Comparison of ENCODE assay signal across 8 mouse cellular contexts in genomic region chr9:72791681-72792080, GRCm38 (mm10). TPM values are rescaled to one million over a fixed set of nuclear protein-coding genes. Genes with fewer than 3 reads are reported as not detected.
DNase-seq lines count a peak whose midpoint lies in the region; ATAC-seq and TF ChIP-seq lines count a peak whose summit lies in the region.

No protein-coding gene starts in this region.

- no peak overlapping the region for H3K27ac ChIP-seq in midbrain, embryonic 11.5 days (ENCODE audit: low read depth, low read length)
- H3K27ac ChIP-seq in midbrain, embryonic 14.5 days (replicated peaks; ENCODE audit: low read depth, low read length) = no peak overlapping the region
- H3K27ac ChIP-seq in embryonic facial prominence, embryonic 14.5 days (replicated peaks; ENCODE audit: low read depth, low read length) = no peak overlapping the region
- H3K27ac ChIP-seq in hindbrain, embryonic 11.5 days (ENCODE audit: low read depth, low read length) = no peak overlapping the region
- no peak overlapping the region for H3K27ac ChIP-seq in liver, postnatal 0 days (ENCODE audit: low read depth)
- H3K27ac ChIP-seq in cerebellum, adult 2 months (ENCODE audit: insufficient read depth, low read length) = no peak overlapping the region
- H3K27ac ChIP-seq in forebrain, embryonic 12.5 days = no peak overlapping the region

- no peak overlapping the region for H3K9ac ChIP-seq in midbrain, embryonic 11.5 days (ENCODE audit: low read length)
- no peak overlapping the region for H3K9ac ChIP-seq in midbrain, embryonic 14.5 days (replicated peaks; ENCODE audit: low read length)
- no peak overlapping the region for H3K9ac ChIP-seq in embryonic facial prominence, embryonic 14.5 days (ENCODE audit: low read depth, low read length)
- H3K9ac ChIP-seq in hindbrain, embryonic 11.5 days (ENCODE audit: low read depth, low read length) = no peak overlapping the region
- no peak overlapping the region for H3K9ac ChIP-seq in liver, postnatal 0 days (replicated peaks)
- no peak overlapping the region for H3K9ac ChIP-seq in forebrain, embryonic 12.5 days

- no peaks in the 10 kb centered on the region for H3K27me3 ChIP-seq in midbrain, embryonic 11.5 days (ENCODE audit: control insufficient read depth, insufficient read depth, low read length)
- H3K27me3 ChIP-seq in midbrain, embryonic 14.5 days (ENCODE audit: control insufficient read depth, insufficient read depth, low read length) = no peaks in the 10 kb centered on the region
- no peaks in the 10 kb centered on the region for H3K27me3 ChIP-seq in embryonic facial prominence, embryonic 14.5 days (replicated peaks; ENCODE audit: control insufficient read depth, insufficient read depth, low read length)
- no peaks in the 10 kb centered on the region for H3K27me3 ChIP-seq in hindbrain, embryonic 11.5 days (ENCODE audit: control insufficient read depth, insufficient read depth, low read length)
- no peaks in the 10 kb centered on the region for H3K27me3 ChIP-seq in liver, postnatal 0 days (ENCODE audit: insufficient read depth, low read length)
- H3K27me3 ChIP-seq in cerebellum, adult 2 months (ENCODE audit: control insufficient read depth, insufficient read depth, low read length) = no peaks in the 10 kb centered on the region
- no peaks in the 10 kb centered on the region for H3K27me3 ChIP-seq in forebrain, embryonic 12.5 days

- no peak for TF ChIP-seq EP300 in liver, postnatal 0 days (IDR thresholded peaks at IDR 0.05; ENCODE audit: low read depth)

- no peak for TF ChIP-seq POLR2A in cerebellum, adult 2 months (IDR thresholded peaks at IDR 0.05; ENCODE audit: borderline replicate concordance, insufficient read depth, low read length)

- no peaks in the 10 kb centered on the region; the same call in 1 of the 2 replicates for H3K9me3 ChIP-seq in midbrain, embryonic 11.5 days (ENCODE audit: control insufficient read depth, low read length)
- no peaks in the 10 kb centered on the region for H3K9me3 ChIP-seq in midbrain, embryonic 14.5 days (ENCODE audit: control insufficient read depth, low read length)
- peaks cover 6% of the 10 kb centered on the region; the same call in 1 of the 2 replicates for H3K9me3 ChIP-seq in embryonic facial prominence, embryonic 14.5 days (ENCODE audit: control insufficient read depth, low read length)
- no peaks in the 10 kb centered on the region for H3K9me3 ChIP-seq in hindbrain, embryonic 11.5 days (ENCODE audit: control insufficient read depth, low read length)
- 0 out of 2 replicates have a peak, but pooled peaks cover 2% of the 10 kb centered on the region for H3K9me3 ChIP-seq in liver, postnatal 0 days (ENCODE audit: low read length)
- no peaks in the 10 kb centered on the region for H3K9me3 ChIP-seq in forebrain, embryonic 12.5 days

- H3K4me1 ChIP-seq in midbrain, embryonic 11.5 days (ENCODE audit: control insufficient read depth, insufficient read depth, low read length) = peaks cover 4% of the 10 kb centered on the region; the same call in 1 of the 2 replicates
- no peaks in the 10 kb centered on the region for H3K4me1 ChIP-seq in midbrain, embryonic 14.5 days (ENCODE audit: control insufficient read depth, insufficient read depth, low read length)
- H3K4me1 ChIP-seq in embryonic facial prominence, embryonic 14.5 days (ENCODE audit: control insufficient read depth, insufficient read depth, low read length) = peaks cover 4% of the 10 kb centered on the region; the same call in 1 of the 2 replicates
- no peaks in the 10 kb centered on the region for H3K4me1 ChIP-seq in hindbrain, embryonic 11.5 days (replicated peaks; ENCODE audit: control insufficient read depth, insufficient read depth, low read length)
- H3K4me1 ChIP-seq in liver, postnatal 0 days (ENCODE audit: insufficient read depth) = peaks cover 7% of the 10 kb centered on the region; the same call in 1 of the 2 replicates
- no peaks in the 10 kb centered on the region; the same call in 1 of the 2 replicates for H3K4me1 ChIP-seq in cerebellum, adult 2 months (ENCODE audit: control insufficient read depth, insufficient read depth, low read length)
- H3K4me1 ChIP-seq in forebrain, embryonic 12.5 days = 0 out of 2 replicates have a peak, but pooled peaks cover 6% of the 10 kb centered on the region

- H3K36me3 ChIP-seq in midbrain, embryonic 11.5 days (ENCODE audit: control insufficient read depth, insufficient read depth, low read length) = no peaks in the 10 kb centered on the region
- H3K36me3 ChIP-seq in midbrain, embryonic 14.5 days (ENCODE audit: control insufficient read depth, insufficient read depth, low read length) = no peaks in the 10 kb centered on the region
- H3K36me3 ChIP-seq in embryonic facial prominence, embryonic 14.5 days (ENCODE audit: control insufficient read depth, insufficient read depth, low read length) = no peaks in the 10 kb centered on the region
- no peaks in the 10 kb centered on the region for H3K36me3 ChIP-seq in hindbrain, embryonic 11.5 days (ENCODE audit: control insufficient read depth, insufficient read depth, low read length)
- H3K36me3 ChIP-seq in liver, postnatal 0 days (replicated peaks; ENCODE audit: insufficient read depth, low read length) = no peaks in the 10 kb centered on the region
- no peaks in the 10 kb centered on the region for H3K36me3 ChIP-seq in forebrain, embryonic 12.5 days (replicated peaks)

- WGBS in midbrain, embryonic 11.5 days = 5% methylated on average over 6 of the region's 6 CpGs
- 11% methylated on average over 6 of the region's 6 CpGs for WGBS in midbrain, embryonic 14.5 days
- 9% methylated on average over 6 of the region's 6 CpGs for WGBS in embryonic facial prominence, embryonic 14.5 days
- WGBS in hindbrain, embryonic 11.5 days = 8% methylated on average over 6 of the region's 6 CpGs
- WGBS in liver, postnatal 0 days (ENCODE audit: insufficient replicate concordance) = 10% methylated on average over 6 of the region's 6 CpGs
- WGBS in cerebellum, adult 2 months = 14% methylated on average over 6 of the region's 6 CpGs
- 17% methylated on average over 6 of the region's 6 CpGs for WGBS in forebrain, embryonic 12.5 days

- ATAC-seq in midbrain, embryonic 11.5 days (ENCODE audit: low FRiP score) = no peak
- ATAC-seq in midbrain, embryonic 14.5 days (ENCODE audit: low FRiP score, low TSS enrichment) = no peak
- ATAC-seq in embryonic facial prominence, embryonic 14.5 days (ENCODE audit: low read depth) = no peak
- no peak for ATAC-seq in hindbrain, embryonic 11.5 days (ENCODE audit: low FRiP score)
- ATAC-seq in liver, postnatal 0 days = peak; percentile 35; the same call in 1 of the 2 replicates
- ATAC-seq in forebrain, embryonic 12.5 days (ENCODE audit: low FRiP score) = no peak

- no peak overlapping the region for H3K4me3 ChIP-seq in midbrain, embryonic 11.5 days (ENCODE audit: low read depth, low read length)
- H3K4me3 ChIP-seq in midbrain, embryonic 14.5 days (replicated peaks; ENCODE audit: low read depth, low read length) = no peak overlapping the region
- no peak overlapping the region for H3K4me3 ChIP-seq in embryonic facial prominence, embryonic 14.5 days (ENCODE audit: low read depth, low read length)
- no peak overlapping the region for H3K4me3 ChIP-seq in hindbrain, embryonic 11.5 days (ENCODE audit: low read depth, low read length)
- no peak overlapping the region for H3K4me3 ChIP-seq in liver, postnatal 0 days (ENCODE audit: low read depth, low read length)
- H3K4me3 ChIP-seq in cerebellum, adult 2 months (replicated peaks; ENCODE audit: insufficient read depth, low read depth, low read length) = no peak overlapping the region
- H3K4me3 ChIP-seq in forebrain, embryonic 12.5 days (replicated peaks) = no peak overlapping the region

- no peak overlapping the region for H3K4me2 ChIP-seq in midbrain, embryonic 11.5 days
- H3K4me2 ChIP-seq in midbrain, embryonic 14.5 days (ENCODE audit: low read length) = no peak overlapping the region
- peak overlapping the region; percentile 44 for H3K4me2 ChIP-seq in embryonic facial prominence, embryonic 14.5 days (ENCODE audit: low read depth, low read length)
- H3K4me2 ChIP-seq in hindbrain, embryonic 11.5 days (replicated peaks; ENCODE audit: low read depth, low read length) = no peak overlapping the region
- H3K4me2 ChIP-seq in liver, postnatal 0 days (ENCODE audit: low read depth, low read length) = peak overlapping the region; percentile 26; the same call in 1 of the 2 replicates
- no peak overlapping the region for H3K4me2 ChIP-seq in forebrain, embryonic 12.5 days

- TF ChIP-seq CTCF in liver, postnatal 0 days (IDR thresholded peaks at IDR 0.05; ENCODE audit: low read depth) = no peak
- no peak for TF ChIP-seq CTCF in cerebellum, adult 2 months (IDR thresholded peaks at IDR 0.05; ENCODE audit: borderline replicate concordance, insufficient read depth, low read depth, low read length)

- peak; percentile 85 for DNase-seq in midbrain, embryonic 11.5 days (ENCODE audit: low spot score, missing footprints)
- no peak for DNase-seq in midbrain, embryonic 14.5 days
- peak; percentile 73 for DNase-seq in embryonic facial prominence, embryonic 14.5 days (ENCODE audit: low spot score)
- DNase-seq in hindbrain, embryonic 11.5 days (ENCODE audit: low spot score) = peak; percentile 38
- DNase-seq in liver, postnatal 0 days = no peak
- no peak for DNase-seq in cerebellum, adult 2 months
- no peak for DNase-seq in spleen, postnatal 14 days (ENCODE audit: low spot score in 2 of 2)

RNA-seq across cellular contexts. Expression of gene Prtg, which starts 15.0 kb away (rescaled TPM):
- polyA plus RNA-seq in midbrain, embryonic 11.5 days (2014; fragmentation: Nextera tagmentation; extraction: Ambion mirVana) = 5.1 and 6.2 TPM in 2 replicates
- polyA plus RNA-seq in midbrain, embryonic 14.5 days (2014; fragmentation: Nextera tagmentation; extraction: Ambion mirVana) = 0.30 and 0.54 TPM in 2 replicates
- 1.3 and 1.4 TPM in 2 replicates for polyA plus RNA-seq in embryonic facial prominence, embryonic 14.5 days (2014; fragmentation: Nextera tagmentation; extraction: Ambion mirVana)
- 4.7 and 5.4 TPM in 2 replicates for polyA plus RNA-seq in hindbrain, embryonic 11.5 days (2014; fragmentation: Nextera tagmentation; extraction: Ambion mirVana)
- 0.06 and 0.09 TPM in 2 replicates for polyA plus RNA-seq in liver, postnatal 0 days (2015; fragmentation: Nextera tagmentation; extraction: Ambion mirVana)
- 0.46 and 0.57 TPM in 2 replicates for polyA plus RNA-seq in cerebellum, adult 2 months (2012; rRNA removed)
- polyA plus RNA-seq in forebrain, embryonic 12.5 days (2016; fragmentation: Nextera tagmentation; extraction: Ambion mirVana) = 1.7 and 2.7 TPM in 2 replicates

Comparison
In these comparisons a context has a peak if more than half of its experiments do, and no peak if none do; other contexts are left out.
1. DNase-seq: peak in midbrain, embryonic 11.5 days (single experiment), embryonic facial prominence, embryonic 14.5 days (single experiment) and hindbrain, embryonic 11.5 days (single experiment); none in midbrain, embryonic 14.5 days (single experiment), liver, postnatal 0 days (single experiment), cerebellum, adult 2 months (0 of 2) and spleen, postnatal 14 days (0 of 2).
2. H3K4me2 ChIP-seq: peak in embryonic facial prominence, embryonic 14.5 days (single experiment) and liver, postnatal 0 days (single experiment); none in midbrain, embryonic 11.5 days (single experiment), midbrain, embryonic 14.5 days (single experiment), hindbrain, embryonic 11.5 days (single experiment) and forebrain, embryonic 12.5 days (single experiment).